Mouse (Mus musculus) right cerebral cortex, postnatal 4 days (tissue): ENCODE measurements at regions not wholly inside any gene's neighbourhood (a gene's known extent, or its start where the extent isn't known, plus 50 kb on each side); places are given as distances from the start of the nearest gene placed in this dataset.
A peak's percentile ranks its signal among the peaks of the same experiment; 100 is the strongest.

ENCODE experiments used
- DNase-seq: peaks from one replicate; pipeline ENCODE4 v3.0.0-alpha.2; 2022

DNA sequence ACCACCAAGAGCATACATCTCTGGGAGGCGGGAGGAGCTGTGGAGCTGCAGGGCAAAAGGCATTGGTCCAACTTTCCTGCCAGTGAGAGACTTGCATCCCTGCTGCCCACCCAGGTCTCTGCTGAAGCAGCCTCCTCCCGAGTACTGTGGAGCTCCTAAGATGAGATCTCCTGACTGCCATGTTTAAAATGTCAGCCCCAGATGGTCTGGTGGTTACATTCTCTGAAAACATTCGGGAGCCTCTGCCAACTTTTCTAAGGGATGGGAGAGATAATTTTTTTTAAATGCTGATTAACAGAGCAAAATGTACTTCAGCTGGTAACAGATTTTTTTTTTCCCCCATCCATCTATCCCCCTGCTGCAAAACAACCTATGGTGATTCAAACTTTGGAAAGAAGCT is 88.4 kb upstream of the Opcml start:
- DNase-seq: no peak

- DNase-seq: no peak
These were observed 86.6 kb upstream of the Opcml start for GRCm38 (mm10) chr9:27704001-27704400.

DNA sequence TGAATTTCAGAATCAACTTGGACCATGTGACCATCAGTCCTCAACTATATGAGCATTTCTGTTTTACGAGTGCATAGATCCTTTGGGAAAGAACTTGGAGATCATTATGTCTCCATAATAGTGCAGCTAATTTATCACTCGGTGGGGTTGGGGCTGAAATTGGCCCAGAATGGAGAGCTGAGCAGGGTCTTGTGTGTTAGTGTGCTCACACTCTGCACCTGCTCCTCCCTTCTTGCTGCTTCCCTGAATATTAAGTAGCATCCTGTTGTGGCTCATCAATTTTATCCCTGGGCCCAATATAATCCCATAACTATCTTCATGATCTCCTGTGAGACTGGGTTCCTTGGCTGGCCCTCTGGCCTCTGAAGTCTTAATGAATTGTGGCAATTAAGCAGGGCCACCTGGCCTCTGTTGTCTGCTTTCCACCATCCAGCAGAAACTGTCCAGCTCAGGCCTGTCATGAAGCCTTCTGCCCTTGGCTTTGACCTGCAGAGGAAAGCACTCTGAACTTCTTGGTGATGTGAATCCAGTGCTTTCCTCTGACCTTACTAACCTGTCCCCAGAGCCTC is 66.7 kb upstream of the Opcml start:
- no peak for DNase-seq

DNA sequence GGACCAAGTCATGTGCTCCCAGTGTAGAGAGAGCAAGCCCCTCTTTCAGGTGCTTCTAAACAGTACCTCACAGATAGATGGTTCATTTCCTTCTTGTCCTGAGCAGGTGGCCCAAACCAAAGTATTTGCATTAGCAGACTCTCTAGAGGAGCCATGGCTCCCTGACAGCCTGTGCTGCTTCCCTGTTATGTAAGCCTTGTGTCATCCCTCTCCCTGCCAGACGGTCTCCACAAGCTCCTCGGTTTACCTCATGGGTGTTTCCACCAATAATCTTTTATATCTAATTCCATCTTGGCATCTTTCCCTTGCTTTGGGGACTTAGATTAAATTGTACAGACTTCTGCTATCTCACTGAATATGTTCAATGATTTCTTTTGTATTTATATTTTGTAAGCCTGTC is 66.0 kb upstream of the Opcml start:
- DNase-seq: no peak

DNA sequence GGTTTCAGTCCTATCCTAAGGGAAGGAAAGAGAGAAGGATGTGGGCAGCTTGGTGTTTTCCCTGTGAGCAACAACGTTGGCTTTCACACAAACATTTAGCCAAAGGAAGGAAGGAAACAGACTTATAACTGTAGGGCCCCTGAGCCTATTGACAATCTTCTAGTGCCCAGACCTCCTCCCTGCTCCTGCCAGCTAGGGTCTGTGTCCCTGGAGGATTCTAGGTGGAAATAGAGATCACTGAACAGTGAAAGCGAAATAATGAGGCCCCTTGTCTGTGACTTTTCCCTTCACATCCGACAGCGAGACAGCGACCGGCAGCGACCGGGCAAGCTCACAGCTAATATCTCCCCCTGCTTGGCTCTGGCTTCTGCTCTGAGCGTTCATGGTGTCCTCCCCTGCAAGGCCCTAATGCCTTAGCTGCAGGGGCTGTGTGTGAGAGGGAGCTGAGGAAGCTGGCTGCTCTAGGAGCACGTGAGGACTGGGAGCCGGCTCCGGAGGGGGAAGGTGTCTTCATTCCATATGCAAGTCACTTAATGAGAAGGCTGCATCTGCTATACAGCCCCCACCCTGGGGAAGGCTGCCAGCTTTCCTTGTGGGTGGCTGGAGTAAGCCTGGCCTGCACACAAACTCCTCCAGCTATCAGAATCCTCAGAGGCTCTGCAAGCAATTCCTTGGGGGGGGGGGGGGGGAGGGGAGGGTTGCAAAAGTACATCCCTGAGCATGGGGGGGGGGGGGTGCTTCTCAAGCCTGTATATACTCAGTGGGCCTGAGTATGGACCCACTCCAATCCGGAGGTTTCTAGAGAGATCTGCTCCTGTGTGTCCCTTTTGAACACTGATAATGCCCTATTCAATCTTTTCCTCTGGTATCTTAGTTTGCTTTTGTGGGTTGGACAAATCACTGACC is 61.7 kb upstream of the Opcml start:
- DNase-seq: peak; percentile 73

DNA sequence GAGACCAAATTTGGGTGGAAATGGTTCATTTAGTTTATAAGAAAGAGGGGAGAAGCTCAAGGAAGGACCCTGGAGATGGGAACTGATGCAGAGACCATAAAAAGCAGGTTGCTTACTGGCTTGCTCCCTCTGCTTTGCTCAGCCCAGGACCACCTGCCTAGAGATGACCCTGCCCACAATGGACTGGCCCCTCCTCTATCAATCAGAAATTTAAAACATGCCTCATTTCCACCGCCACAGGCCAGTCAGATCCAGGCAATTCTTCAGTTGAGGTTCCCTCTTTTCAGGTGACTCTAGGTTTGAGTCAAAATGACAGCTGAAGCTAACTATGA is 61.1 kb upstream of the Opcml start:
- no peak for DNase-seq

GRCm38 (mm10) chr9:27739287-27739686 is 51.3 kb upstream of the Opcml start:
- peak; percentile 14 for DNase-seq
